Mouse (Mus musculus) kidney, embryonic 16.5 days (tissue): ENCODE results near the gene 4921517D22Rik. TPM values are rescaled to one million over a fixed set of nuclear protein-coding genes. Genes with fewer than 3 reads are reported as not detected.
A peak's percentile ranks its signal among the peaks of the same experiment; 100 is the strongest.

Source experiments
- ATAC-seq: fragments of 200-750 bp; cut with Nextera tagmentation; 2 replicates; pipeline ENCODE4 v1.8.0; 2017; ENCODE audit warnings: moderate TSS enrichment; ENCODE audit not compliant: low FRiP score, low TSS enrichment
- H3K27ac ChIP-seq: fragments of 300-500 bp; sonication (generic); 2 replicates; pipeline ENCODE4 v1.5.1; 2014; ENCODE audit warnings: low read length
- H3K27me3 ChIP-seq: fragments of 300-500 bp; sonication (generic); 2 replicates; pipeline ENCODE4 v1.6.1; 2014; ENCODE audit warnings: low read length, control low read depth, mixed read lengths; ENCODE audit not compliant: insufficient read depth
- H3K36me3 ChIP-seq: fragments of 300-500 bp; sonication (generic); 2 replicates; pipeline ENCODE4 v1.6.1; 2014; ENCODE audit warnings: low read length, control low read depth, mixed read lengths; ENCODE audit not compliant: insufficient read depth
- H3K4me1 ChIP-seq: fragments of 300-500 bp; sonication (generic); 2 replicates; pipeline ENCODE4 v1.6.1; 2014; ENCODE audit warnings: low read length, control low read depth, mixed read lengths; ENCODE audit not compliant: insufficient read depth
- H3K4me2 ChIP-seq: fragments of 300-500 bp; sonication (generic); replicated peaks from 2 replicates; pipeline ENCODE4 v1.6.1; 2014; ENCODE audit warnings: low read depth, low read length
- H3K4me3 ChIP-seq: fragments of 300-500 bp; sonication (generic); 2 replicates; pipeline ENCODE4 v1.5.1; 2014; ENCODE audit warnings: mild to moderate bottlenecking, low read length
- H3K9ac ChIP-seq: fragments of 300-500 bp; sonication (generic); replicated peaks from 2 replicates; pipeline ENCODE4 v1.6.1; 2014; ENCODE audit warnings: low read length
- H3K9me3 ChIP-seq: fragments of 300-500 bp; sonication (generic); 2 replicates; pipeline ENCODE4 v1.6.1; 2016; ENCODE audit warnings: low read length, control low read depth
- WGBS: fragments of 180-500 bp; shearing (Covaris S2); extraction: QIAGEN DNeasy Blood & Tissue Kit; methylation state at CpG from one replicate; pipeline ENCODE4 v1.1.7; 2014; 5-methylcytosine and 5-hydroxymethylcytosine counted together
- polyA plus RNA-seq: library from polyadenylated mRNA; unstranded; fragments of >200 nt; fragmentation: Nextera tagmentation; extraction: Ambion mirVana; gene quantifications from 2 replicates; pipeline ENCODE4 v1.2.1, GENCODE M21; 2015

Gene 4921517D22Rik
- polyA plus RNA-seq, 1 experiment from 2014 or later: not detected

- H3K4me2 ChIP-seq: no peak overlapping the region
- no peaks in the 10 kb centered on the region for H3K9me3 ChIP-seq
- peaks cover 9% of the 10 kb centered on the region; the same call in 1 of the 2 replicates for H3K4me1 ChIP-seq
- ATAC-seq: no peak
- H3K9ac ChIP-seq: no peak overlapping the region
- 90% methylated on average over 5 of the region's 5 CpGs for WGBS
- H3K27me3 ChIP-seq: no peaks in the 10 kb centered on the region
- no peak overlapping the region for H3K27ac ChIP-seq
- H3K36me3 ChIP-seq: peaks cover 5% of the 10 kb centered on the region; the same call in 1 of the 2 replicates
- H3K4me3 ChIP-seq: no peak overlapping the region
Measured at GRCm38 (mm10) chr13:59667763-59668162, 26.1 kb downstream of the 4921517D22Rik start.

GRCm38 (mm10) chr13:59663939-59664712 is 29.8 kb downstream of the 4921517D22Rik start:
- ATAC-seq: peak; percentile 52; the same call in 1 of the 2 replicates
- H3K9ac ChIP-seq: no peak overlapping the region
- H3K4me1 ChIP-seq: peaks cover 9% of the 10 kb centered on the region; the same call in 1 of the 2 replicates
- no peak overlapping the region for H3K4me3 ChIP-seq
- no peak overlapping the region for H3K4me2 ChIP-seq
- peaks cover 7% of the 10 kb centered on the region; the same call in 1 of the 2 replicates for H3K36me3 ChIP-seq
- no peaks in the 10 kb centered on the region for H3K9me3 ChIP-seq
- no peak overlapping the region for H3K27ac ChIP-seq
- H3K27me3 ChIP-seq: no peaks in the 10 kb centered on the region
- WGBS: 74% methylated on average over 19 of the region's 19 CpGs

GRCm38 (mm10) chr13:59661966-59662365 is 31.9 kb downstream of the 4921517D22Rik start:
- Histone ChIP-seq H3K36me3 (peaks cover 7% of the 10 kb centered on the region; the same call in 1 of the 2 replicates), H3K4me3 (no peak overlapping the region), H3K4me1 (peaks cover under 1% of the 10 kb centered on the region; the same call in 1 of the 2 replicates), H3K9me3 (no peaks in the 10 kb centered on the region), H3K27ac (no peak overlapping the region), H3K27me3 (no peaks in the 10 kb centered on the region), H3K9ac (no peak overlapping the region), H3K4me2 (no peak overlapping the region)
- ATAC-seq: no peak
- 96% methylated on average over 12 of the region's 12 CpGs for WGBS

- no peak overlapping the region for H3K4me3 ChIP-seq
- H3K4me2 ChIP-seq: no peak overlapping the region
- no peak overlapping the region for H3K27ac ChIP-seq
- WGBS: 85% methylated on average over 8 of the region's 8 CpGs
- no peak overlapping the region for H3K9ac ChIP-seq
- peaks cover 4% of the 10 kb centered on the region; the same call in 1 of the 2 replicates for H3K4me1 ChIP-seq
- peaks cover 7% of the 10 kb centered on the region; the same call in 1 of the 2 replicates for H3K36me3 ChIP-seq
- no peaks in the 10 kb centered on the region for H3K27me3 ChIP-seq
- no peaks in the 10 kb centered on the region for H3K9me3 ChIP-seq
- ATAC-seq: no peak
Measured at GRCm38 (mm10) chr13:59661387-59661786, 32.5 kb downstream of the 4921517D22Rik start.

GRCm38 (mm10) chr13:59660371-59660770 is 33.5 kb downstream of the 4921517D22Rik start:
- H3K4me2 ChIP-seq: no peak overlapping the region
- 91% methylated on average over 3 of the region's 3 CpGs for WGBS
- peaks cover 7% of the 10 kb centered on the region; the same call in 1 of the 2 replicates for H3K36me3 ChIP-seq
- ATAC-seq: no peak
- H3K4me1 ChIP-seq: peaks cover 4% of the 10 kb centered on the region; the same call in 1 of the 2 replicates
- no peaks in the 10 kb centered on the region for H3K27me3 ChIP-seq
- no peak overlapping the region for H3K9ac ChIP-seq
- no peak overlapping the region for H3K27ac ChIP-seq
- H3K9me3 ChIP-seq: no peaks in the 10 kb centered on the region
- no peak overlapping the region for H3K4me3 ChIP-seq

- no peak overlapping the region for H3K9ac ChIP-seq
- peaks cover 16% of the 10 kb centered on the region for H3K4me1 ChIP-seq
- no peak overlapping the region for H3K27ac ChIP-seq
- ATAC-seq: no peak
- no peak overlapping the region for H3K4me2 ChIP-seq
- no peak overlapping the region for H3K4me3 ChIP-seq
- no peaks in the 10 kb centered on the region for H3K9me3 ChIP-seq
- no peaks in the 10 kb centered on the region for H3K27me3 ChIP-seq
- 0 out of 2 replicates have a peak, but pooled peaks cover 3% of the 10 kb centered on the region for H3K36me3 ChIP-seq
- WGBS: 86% methylated on average over 5 of the region's 5 CpGs
Measured at GRCm38 (mm10) chr13:59657781-59658180, 36.1 kb downstream of the 4921517D22Rik start.

DNA sequence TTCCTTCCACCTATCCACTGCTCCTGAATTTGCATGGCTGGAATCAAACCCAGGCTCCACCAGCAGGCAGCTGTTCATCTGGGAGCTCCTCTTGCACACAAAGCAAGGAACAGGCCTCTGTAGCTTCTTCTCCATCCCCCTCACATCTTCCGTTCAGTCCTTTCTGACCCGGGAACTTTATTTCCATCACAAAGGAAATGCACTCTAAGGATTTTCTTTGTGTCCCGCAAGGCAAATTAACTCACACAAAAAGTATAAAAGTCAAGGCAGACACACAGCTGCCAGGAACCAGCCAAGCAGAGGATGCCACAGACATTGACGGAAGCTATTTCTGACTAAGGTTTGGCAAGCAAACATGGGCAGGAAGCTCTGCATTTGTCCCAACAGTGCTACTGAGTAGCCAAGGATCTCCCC is 36.9 kb downstream of the 4921517D22Rik start:
- H3K9me3 ChIP-seq: no peaks in the 10 kb centered on the region
- no peak overlapping the region for H3K4me2 ChIP-seq
- ATAC-seq: no peak
- no peaks in the 10 kb centered on the region for H3K27me3 ChIP-seq
- peaks cover 17% of the 10 kb centered on the region for H3K4me1 ChIP-seq
- H3K36me3 ChIP-seq: 0 out of 2 replicates have a peak, but pooled peaks cover 3% of the 10 kb centered on the region
- no peak overlapping the region for H3K4me3 ChIP-seq
- 67% methylated on average over 4 of the region's 4 CpGs for WGBS
- H3K9ac ChIP-seq: no peak overlapping the region
- peak overlapping the region; percentile 59 for H3K27ac ChIP-seq

DNA sequence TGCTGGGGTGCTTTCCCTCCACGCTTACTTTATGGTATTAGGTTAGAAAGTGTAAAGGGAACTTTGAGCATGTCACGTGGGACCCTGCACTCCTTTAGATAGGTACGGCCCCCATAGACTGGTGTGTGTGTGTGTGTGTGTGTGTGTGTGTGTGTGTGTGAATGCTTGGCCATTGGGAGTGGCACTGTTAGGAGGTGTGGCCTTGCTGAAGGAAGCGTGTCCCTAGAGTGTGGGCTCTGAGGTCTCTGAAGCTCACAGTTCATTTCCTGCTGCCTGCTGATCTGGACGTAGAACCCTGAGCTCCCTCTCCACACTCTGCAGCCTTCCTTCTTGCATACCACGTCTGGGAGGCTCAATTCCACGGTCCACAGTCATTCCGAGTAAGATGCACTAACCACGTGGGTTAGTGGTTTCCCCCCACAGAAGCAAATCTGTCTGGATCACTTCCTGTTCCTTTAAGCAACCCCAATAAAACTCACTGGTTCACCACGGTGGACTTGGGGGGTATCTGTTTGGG is 37.5 kb downstream of the 4921517D22Rik start:
- Histone ChIP-seq H3K36me3 (0 out of 2 replicates have a peak, but pooled peaks cover 3% of the 10 kb centered on the region), H3K9ac (no peak overlapping the region), H3K4me1 (peaks cover 19% of the 10 kb centered on the region), H3K4me2 (no peak overlapping the region), H3K27ac (peak overlapping the region; percentile 59), H3K27me3 (no peaks in the 10 kb centered on the region), H3K9me3 (no peaks in the 10 kb centered on the region), H3K4me3 (no peak overlapping the region)
- ATAC-seq: no peak
- 53% methylated on average over 10 of the region's 10 CpGs for WGBS

GRCm38 (mm10) chr13:59655718-59656315 is 38.1 kb downstream of the 4921517D22Rik start:
- H3K9me3 ChIP-seq: no peaks in the 10 kb centered on the region
- no peak overlapping the region for H3K4me3 ChIP-seq
- H3K9ac ChIP-seq: no peak overlapping the region
- peaks cover 24% of the 10 kb centered on the region for H3K4me1 ChIP-seq
- 0 out of 2 replicates have a peak, but pooled peaks cover under 1% of the 10 kb centered on the region for H3K36me3 ChIP-seq
- no peaks in the 10 kb centered on the region for H3K27me3 ChIP-seq
- no peak overlapping the region for H3K4me2 ChIP-seq
- 91% methylated on average over 15 of the region's 15 CpGs for WGBS
- H3K27ac ChIP-seq: no peak overlapping the region
- no peak for ATAC-seq
